Mouse (Mus musculus) megakaryocyte, embryonic 14.5 days (primary cell): ENCODE data around the gene Tcl1b4.

Source experiments
- FLI1 ChIP-seq: IDR thresholded peaks from 2 replicates; pipeline ENCODE4 v1.6.1; 2012; ENCODE audit warnings: low read length, inconsistent platforms, mixed read lengths
- GATA1 ChIP-seq: IDR thresholded peaks from 3 replicates; pipeline ENCODE4 v1.6.1; 2012; ENCODE audit warnings: mixed read lengths, low read length, inconsistent platforms, borderline replicate concordance

DNA sequence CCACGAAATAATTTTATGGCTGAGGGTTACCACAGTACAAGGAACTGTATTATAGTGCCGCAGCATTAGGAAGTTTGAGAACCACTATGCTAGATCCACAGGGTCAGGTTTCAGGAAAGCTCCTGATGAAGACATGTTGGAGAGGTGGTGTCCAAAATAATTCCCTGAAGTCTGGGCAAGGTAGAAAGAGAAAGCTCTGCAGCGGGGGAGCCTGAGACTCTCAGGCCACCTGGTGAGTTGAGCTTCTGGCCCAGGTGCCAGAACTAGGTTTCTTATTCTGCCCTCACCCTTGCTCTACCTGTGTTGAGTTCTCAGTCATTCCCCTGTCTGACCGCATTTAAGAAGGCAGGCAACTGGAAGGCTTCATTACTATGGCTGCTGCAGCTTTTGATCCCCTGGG, 42.4 kb upstream of the Tcl1b4 start, which contains the start of gene Tcl1b1:
- no peak for TF ChIP-seq GATA1
- TF ChIP-seq FLI1, result no peak
